Mouse (Mus musculus): ENCODE results near the gene Map3k15.

- TF ChIP-seq CTCF (conservative IDR thresholded peaks at IDR 0.05; ENCODE audit: insufficient read depth, insufficient read length, low read depth, low read length) (no peak), POLR2A (IDR thresholded peaks at IDR 0.05; ENCODE audit: low read depth, low read length) (no peak)
Observed at GRCm38 (mm10) chrX:160053306-160053705, 65.1 kb downstream of the Map3k15 start.
